Mouse (Mus musculus) C2C12 (cell line): ENCODE measurements at regions not wholly inside any gene's neighbourhood (a gene's known extent, or its start where the extent isn't known, plus 50 kb on each side); places are given as distances from the start of the nearest gene placed in this dataset.

Source experiments
- H3K27me3 ChIP-seq: one replicate; pipeline ENCODE4 v1.6.1; 2011; ENCODE audit not compliant: control insufficient read depth, insufficient read depth, insufficient read length
- H3K36me3 ChIP-seq: one replicate; pipeline ENCODE4 v1.6.1; 2011; ENCODE audit not compliant: control insufficient read depth, insufficient read depth
- H3K4me3 ChIP-seq: one replicate; pipeline ENCODE4 v1.5.1; 2011; ENCODE audit warnings: mild to moderate bottlenecking, control low read depth; ENCODE audit not compliant: poor library complexity, insufficient read depth, severe bottlenecking
- H3K79me2 ChIP-seq: one replicate; pipeline ENCODE4 v1.6.1; 2011; ENCODE audit not compliant: control insufficient read depth, insufficient read depth
- H3K79me3 ChIP-seq: one replicate; pipeline ENCODE4 v1.6.1; 2011; ENCODE audit warnings: low read depth, control low read depth
- H3ac ChIP-seq: one replicate; pipeline ENCODE3; 2011; ENCODE audit warnings: low read depth; ENCODE audit not compliant: control insufficient read depth, insufficient read length
- CEBPB ChIP-seq: IDR thresholded peaks from one replicate; pipeline ENCODE4 v1.6.1; 2011; ENCODE audit warnings: low read depth, mild to moderate bottlenecking, control low read depth, moderate library complexity
- CTCF ChIP-seq: IDR thresholded peaks from one replicate; pipeline ENCODE4 v1.5.1; 2011; ENCODE audit not compliant: control insufficient read depth, insufficient read depth, insufficient read length
- FOSL1 ChIP-seq: IDR thresholded peaks from one replicate; pipeline ENCODE4 v1.8.0; 2011; ENCODE audit warnings: mild to moderate bottlenecking, low read length; ENCODE audit not compliant: poor library complexity, insufficient read depth, severe bottlenecking
- MAX ChIP-seq: IDR thresholded peaks from one replicate; pipeline ENCODE4 v1.6.1; 2011; ENCODE audit warnings: mild to moderate bottlenecking, control low read depth
- MYOD1 ChIP-seq: IDR thresholded peaks from one replicate; pipeline ENCODE4 v1.6.1; 2011; ENCODE audit warnings: low read depth; ENCODE audit not compliant: control insufficient read depth, insufficient read length
- MYOG ChIP-seq: IDR thresholded peaks from one replicate; pipeline ENCODE4 v1.6.1; 2011; ENCODE audit not compliant: control insufficient read depth, insufficient read length; ENCODE audit errors: extremely low read depth
- USF1 ChIP-seq: IDR thresholded peaks from one replicate; pipeline ENCODE4 v1.6.1; 2011; ENCODE audit warnings: low read depth, mild to moderate bottlenecking, control low read depth, moderate library complexity

- Histone ChIP-seq H3K36me3 (no peaks in the 10 kb centered on the region), H3K27me3 (no peaks in the 10 kb centered on the region), H3K4me3 (no peak overlapping the region), H3ac (no peak overlapping the region), H3K79me2 (no peaks in the 10 kb centered on the region), H3K79me3 (no peaks in the 10 kb centered on the region)
- TF ChIP-seq CEBPB (no peak), CTCF (no peak), MYOG (no peak), USF1 (no peak), MAX (no peak)
Observed at GRCm38 (mm10) chr7:64057873-64058272, 95.8 kb upstream of the Trpm1 start.

GRCm38 (mm10) chr7:64056498-64056897 is 97.1 kb upstream of the Trpm1 start:
- H3K27me3 ChIP-seq = no peaks in the 10 kb centered on the region
- no peak for TF ChIP-seq USF1
- TF ChIP-seq MYOD1 = no peak
- no peak for TF ChIP-seq CEBPB
- no peak for TF ChIP-seq MAX
- TF ChIP-seq MYOG = no peak
- TF ChIP-seq CTCF = no peak
- no peak for TF ChIP-seq FOSL1
- H3K79me2 ChIP-seq = no peaks in the 10 kb centered on the region
- no peak overlapping the region for H3K4me3 ChIP-seq
- no peak overlapping the region for H3ac ChIP-seq
- H3K79me3 ChIP-seq = no peaks in the 10 kb centered on the region
- no peaks in the 10 kb centered on the region for H3K36me3 ChIP-seq

- H3ac ChIP-seq = no peak overlapping the region
- H3K79me2 ChIP-seq = no peaks in the 10 kb centered on the region
- H3K4me3 ChIP-seq = no peak overlapping the region
- no peak for TF ChIP-seq CTCF
- no peak for TF ChIP-seq FOSL1
- TF ChIP-seq MYOG = no peak
- TF ChIP-seq USF1 = no peak
- no peak for TF ChIP-seq CEBPB
- no peak for TF ChIP-seq MYOD1
- TF ChIP-seq MAX = no peak
- H3K27me3 ChIP-seq = no peaks in the 10 kb centered on the region
- no peaks in the 10 kb centered on the region for H3K79me3 ChIP-seq
- H3K36me3 ChIP-seq = no peaks in the 10 kb centered on the region
Observed at GRCm38 (mm10) chr7:64054996-64055395, 98.6 kb upstream of the Trpm1 start.

DNA sequence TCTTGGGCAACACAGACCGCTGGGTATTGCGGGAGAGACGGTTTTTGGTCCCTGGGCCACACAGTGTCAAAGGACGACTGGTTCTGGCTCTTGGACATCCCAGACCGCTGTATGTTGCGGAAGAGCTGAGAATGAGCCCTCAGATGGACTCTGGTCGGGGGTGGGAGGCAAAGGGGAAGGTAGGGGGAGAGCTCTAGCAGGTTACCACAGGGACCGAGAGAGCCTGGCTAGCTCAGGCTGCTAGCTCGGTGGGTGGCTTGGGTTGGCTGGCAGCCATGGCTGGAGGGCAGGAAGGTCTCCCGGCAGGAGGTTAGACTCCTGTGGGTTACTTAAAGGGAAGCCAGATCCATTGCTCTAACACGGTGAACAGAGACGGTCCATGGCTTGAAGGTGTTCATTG is 99.9 kb upstream of the Trpm1 start:
- H3ac ChIP-seq = no peak overlapping the region

GRCm38 (mm10) chr7:64052400-64052799 is 101.2 kb upstream of the Trpm1 start:
- Histone ChIP-seq H3K79me3 (no peaks in the 10 kb centered on the region), H3K36me3 (no peaks in the 10 kb centered on the region), H3ac (no peak overlapping the region), H3K79me2 (no peaks in the 10 kb centered on the region), H3K4me3 (no peak overlapping the region), H3K27me3 (no peaks in the 10 kb centered on the region)
- TF ChIP-seq CEBPB = no peak
- no peak for TF ChIP-seq CTCF
- no peak for TF ChIP-seq FOSL1
- TF ChIP-seq USF1 = no peak
- no peak for TF ChIP-seq MAX
- no peak for TF ChIP-seq MYOG

More for the DNA sequence above, 99.9 kb upstream of the Trpm1 start:
- Histone ChIP-seq H3K4me3 (no peak overlapping the region), H3K27me3 (no peaks in the 10 kb centered on the region), H3K79me2 (no peaks in the 10 kb centered on the region), H3K79me3 (no peaks in the 10 kb centered on the region), H3K36me3 (no peaks in the 10 kb centered on the region)
- TF ChIP-seq MYOG = no peak
- TF ChIP-seq CEBPB = no peak
- no peak for TF ChIP-seq FOSL1
- TF ChIP-seq CTCF = no peak
- TF ChIP-seq USF1 = no peak
- TF ChIP-seq MAX = no peak
- no peak for TF ChIP-seq MYOD1

- TF ChIP-seq MYOG = no peak
- no peak for TF ChIP-seq CTCF
- no peak for TF ChIP-seq MAX
- TF ChIP-seq USF1 = no peak
- no peak for TF ChIP-seq CEBPB
- TF ChIP-seq FOSL1 = no peak
- TF ChIP-seq MYOD1 = no peak
- H3K27me3 ChIP-seq = no peaks in the 10 kb centered on the region
- H3ac ChIP-seq = no peak overlapping the region
- no peaks in the 10 kb centered on the region for H3K36me3 ChIP-seq
- H3K79me3 ChIP-seq = no peaks in the 10 kb centered on the region
- no peaks in the 10 kb centered on the region for H3K79me2 ChIP-seq
- no peak overlapping the region for H3K4me3 ChIP-seq
Observed at GRCm38 (mm10) chr7:64050826-64051401, 102.7 kb upstream of the Trpm1 start.
